Mouse (Mus musculus) forebrain, embryonic 14.5 days (tissue): ENCODE results near the gene Rit1. TPM values are rescaled to one million over a fixed set of nuclear protein-coding genes. Genes with fewer than 3 reads are reported as not detected.
"Not testable (repeated sequence)": the region's sequence is repeated elsewhere in the genome, so short reads cannot be mapped to it uniquely, and the experiment has no call there.

ENCODE experiments used
- ATAC-seq: fragments of 200-750 bp; cut with Nextera tagmentation; 2 replicates; pipeline ENCODE4 v1.8.0; 2017; ENCODE audit warnings: mild to moderate bottlenecking, moderate library complexity
- DNase-seq: peaks from one replicate; pipeline ENCODE4 v3.0.0-alpha.2; 2015; ENCODE audit warnings: low spot score
- H3K27ac ChIP-seq: fragments of 300-500 bp; sonication (generic); 2 replicates; pipeline ENCODE4 v1.5.1; 2014; ENCODE audit warnings: low read depth, mild to moderate bottlenecking, control low read depth, low read length, moderate library complexity
- H3K27me3 ChIP-seq: fragments of 300-500 bp; sonication (generic); replicated peaks from 2 replicates; pipeline ENCODE4 v1.6.1; 2014; ENCODE audit warnings: low read length, control low read depth, mixed read lengths; ENCODE audit not compliant: control insufficient read depth, insufficient read depth
- H3K36me3 ChIP-seq: fragments of 300-500 bp; sonication (generic); 2 replicates; pipeline ENCODE4 v1.6.1; 2014; ENCODE audit warnings: low read length, control low read depth; ENCODE audit not compliant: control insufficient read depth, insufficient read depth
- H3K4me1 ChIP-seq: fragments of 300-500 bp; sonication (generic); 2 replicates; pipeline ENCODE4 v1.6.1; 2014; ENCODE audit warnings: antibody characterized with exemption, low read length, control low read depth; ENCODE audit not compliant: control insufficient read depth, insufficient read depth
- H3K4me2 ChIP-seq: fragments of 300-500 bp; sonication (generic); 2 replicates; pipeline ENCODE4 v1.6.1; 2014; ENCODE audit warnings: mild to moderate bottlenecking, control low read depth, low read length
- H3K4me3 ChIP-seq: fragments of 300-500 bp; sonication (generic); 2 replicates; pipeline ENCODE4 v1.5.1; 2014; ENCODE audit warnings: low read depth, low read length, control low read depth
- H3K9ac ChIP-seq: fragments of 300-500 bp; sonication (generic); 2 replicates; pipeline ENCODE4 v1.6.1; 2014; ENCODE audit warnings: mild to moderate bottlenecking, low read length, control low read depth, moderate library complexity
- H3K9me3 ChIP-seq: fragments of 300-500 bp; sonication (generic); replicated peaks from 2 replicates; pipeline ENCODE4 v1.6.1; 2016; ENCODE audit warnings: low read length, control low read depth, mixed read lengths; ENCODE audit not compliant: control insufficient read depth
- WGBS: fragments of 180-500 bp; shearing (Covaris S2); extraction: QIAGEN DNeasy Blood & Tissue Kit; methylation state at CpG from one replicate; pipeline ENCODE4 v1.1.7; 2014; 5-methylcytosine and 5-hydroxymethylcytosine counted together
- polyA plus RNA-seq: library from polyadenylated mRNA; unstranded; fragments of >200 nt; fragmentation: Nextera tagmentation; extraction: Ambion mirVana; gene quantifications from 2 replicates; pipeline ENCODE4 v1.2.1, GENCODE M21; 2014

Gene Rit1
- polyA plus RNA-seq, 1 experiment from 2014 or later: 57.8 TPM

GRCm38 (mm10) chr3:88754283-88754682, 37.6 kb downstream of the Rit1 start:
- H3K4me1 ChIP-seq: peaks cover 34% of the 10 kb centered on the region
- H3K9ac ChIP-seq: no peak overlapping the region
- H3K36me3 ChIP-seq: peaks cover 82% of the 10 kb centered on the region
- WGBS: 81% methylated on average over 4 of the region's 4 CpGs
- no peak overlapping the region for H3K4me3 ChIP-seq
- ATAC-seq (no peak), DNase-seq (no peak)
- H3K27ac ChIP-seq: no peak overlapping the region; the same call in 1 of the 2 replicates
- no peaks in the 10 kb centered on the region for H3K9me3 ChIP-seq
- H3K4me2 ChIP-seq: no peak overlapping the region
- no peaks in the 10 kb centered on the region for H3K27me3 ChIP-seq

GRCm38 (mm10) chr3:88755541-88755940, 38.9 kb downstream of the Rit1 start:
- peaks cover 34% of the 10 kb centered on the region for H3K4me1 ChIP-seq
- H3K9ac ChIP-seq: no peak overlapping the region
- DNase-seq: no peak
- H3K27ac ChIP-seq: peak overlapping the region; percentile 95; the same call in 1 of the 2 replicates
- 84% methylated on average over 3 of the region's 3 CpGs for WGBS
- no peaks in the 10 kb centered on the region for H3K9me3 ChIP-seq
- no peaks in the 10 kb centered on the region for H3K27me3 ChIP-seq
- peak overlapping the region; percentile 12; the same call in 1 of the 2 replicates for H3K4me2 ChIP-seq
- peaks cover 82% of the 10 kb centered on the region for H3K36me3 ChIP-seq
- no peak overlapping the region for H3K4me3 ChIP-seq
- ATAC-seq: no peak

GRCm38 (mm10) chr3:88756276-88756675, 39.6 kb downstream of the Rit1 start:
- no peak overlapping the region for H3K4me3 ChIP-seq
- ATAC-seq: peak; percentile 60
- peaks cover 34% of the 10 kb centered on the region for H3K4me1 ChIP-seq
- H3K9ac ChIP-seq: peak overlapping the region; percentile 26
- peaks cover 83% of the 10 kb centered on the region for H3K36me3 ChIP-seq
- no peaks in the 10 kb centered on the region for H3K9me3 ChIP-seq
- no peaks in the 10 kb centered on the region for H3K27me3 ChIP-seq
- DNase-seq: peak; percentile 70
- H3K27ac ChIP-seq: peak overlapping the region; percentile 95
- WGBS: 10% methylated on average over 4 of the region's 4 CpGs
- H3K4me2 ChIP-seq: peak overlapping the region; percentile 12; the same call in 1 of the 2 replicates

GRCm38 (mm10) chr3:88758045-88758500, 41.4 kb downstream of the Rit1 start:
- H3K4me1 ChIP-seq: peaks cover 34% of the 10 kb centered on the region
- H3K4me3 ChIP-seq: peak overlapping the region; percentile 4; the same call in 1 of the 2 replicates
- no peaks in the 10 kb centered on the region for H3K9me3 ChIP-seq
- H3K4me2 ChIP-seq: peak overlapping the region; percentile 32
- DNase-seq: peak; percentile 94
- ATAC-seq: peak; percentile 86
- peak overlapping the region; percentile 59 for H3K9ac ChIP-seq
- H3K27me3 ChIP-seq: no peaks in the 10 kb centered on the region
- peak overlapping the region; percentile 95 for H3K27ac ChIP-seq
- peaks cover 78% of the 10 kb centered on the region for H3K36me3 ChIP-seq
- 2% methylated on average over 5 of the region's 5 CpGs for WGBS

GRCm38 (mm10) chr3:88761619-88762018, 45.0 kb downstream of the Rit1 start:
- H3K27ac ChIP-seq: no peak overlapping the region
- H3K4me3 ChIP-seq: no peak overlapping the region
- no peaks in the 10 kb centered on the region for H3K9me3 ChIP-seq
- WGBS: 95% methylated on average over 19 of the region's 19 CpGs
- no peak overlapping the region for H3K4me2 ChIP-seq
- ATAC-seq: no peak
- no peak for DNase-seq
- peaks cover 21% of the 10 kb centered on the region for H3K4me1 ChIP-seq
- peaks cover 66% of the 10 kb centered on the region for H3K36me3 ChIP-seq
- no peaks in the 10 kb centered on the region for H3K27me3 ChIP-seq
- no peak overlapping the region for H3K9ac ChIP-seq

- H3K9me3 ChIP-seq: no peaks in the 10 kb centered on the region
- ATAC-seq: no peak
- 22% methylated on average over 6 of the region's 6 CpGs for WGBS
- H3K4me1 ChIP-seq: peaks cover 13% of the 10 kb centered on the region
- peak; percentile 47 for DNase-seq
- H3K27ac ChIP-seq: peak overlapping the region; percentile 58
- H3K27me3 ChIP-seq: no peaks in the 10 kb centered on the region
- H3K36me3 ChIP-seq: peaks cover 58% of the 10 kb centered on the region
- H3K9ac ChIP-seq: peak overlapping the region; percentile 40; the same call in 1 of the 2 replicates
- H3K4me2 ChIP-seq: peak overlapping the region; percentile 21
- no peak overlapping the region for H3K4me3 ChIP-seq
Measured at GRCm38 (mm10) chr3:88762401-88762831, 45.8 kb downstream of the Rit1 start.

GRCm38 (mm10) chr3:88771189-88771940, 54.7 kb downstream of the Rit1 start:
- not testable (repeated sequence) for H3K9me3 ChIP-seq, H3K4me1 ChIP-seq, H3K27me3 ChIP-seq, H3K36me3 ChIP-seq
- peak overlapping the region; percentile 47 for H3K4me2 ChIP-seq
- ATAC-seq (peak; percentile 85), DNase-seq (peak; percentile 89)
- peak overlapping the region; percentile 91 for H3K27ac ChIP-seq
- WGBS: under 1% methylated on average over 21 of the region's 28 CpGs
- peak overlapping the region; percentile 40 for H3K4me3 ChIP-seq
- H3K9ac ChIP-seq: peak overlapping the region; percentile 68

- not testable (repeated sequence) for H3K4me1 ChIP-seq, DNase-seq, ATAC-seq, H3K27me3 ChIP-seq, H3K9me3 ChIP-seq, H3K36me3 ChIP-seq
- peak overlapping the region; percentile 40 for H3K4me3 ChIP-seq
- peak overlapping the region; percentile 91 for H3K27ac ChIP-seq
- H3K4me2 ChIP-seq: peak overlapping the region; percentile 47
- H3K9ac ChIP-seq: peak overlapping the region; percentile 68
- WGBS: 0% methylated on average over 3 of the region's 6 CpGs
Measured at GRCm38 (mm10) chr3:88771941-88772280, 55.3 kb downstream of the Rit1 start.

GRCm38 (mm10) chr3:88772399-88772798, 55.8 kb downstream of the Rit1 start:
- Histone ChIP-seq H3K4me2 (peak overlapping the region; percentile 47), H3K4me3 (peak overlapping the region; percentile 40)
- not testable (repeated sequence) for H3K4me1 ChIP-seq, H3K9me3 ChIP-seq, H3K36me3 ChIP-seq, H3K27ac ChIP-seq, H3K9ac ChIP-seq, H3K27me3 ChIP-seq
- ATAC-seq (peak; percentile 79), DNase-seq (peak; percentile 94)
- WGBS: 0% methylated on average over 19 of the region's 19 CpGs
